Mouse (Mus musculus): ENCODE results near the gene Dhcr7.
A peak's percentile ranks its signal among the peaks of the same experiment; 100 is the strongest.

Dhcr7 gene

DNA sequence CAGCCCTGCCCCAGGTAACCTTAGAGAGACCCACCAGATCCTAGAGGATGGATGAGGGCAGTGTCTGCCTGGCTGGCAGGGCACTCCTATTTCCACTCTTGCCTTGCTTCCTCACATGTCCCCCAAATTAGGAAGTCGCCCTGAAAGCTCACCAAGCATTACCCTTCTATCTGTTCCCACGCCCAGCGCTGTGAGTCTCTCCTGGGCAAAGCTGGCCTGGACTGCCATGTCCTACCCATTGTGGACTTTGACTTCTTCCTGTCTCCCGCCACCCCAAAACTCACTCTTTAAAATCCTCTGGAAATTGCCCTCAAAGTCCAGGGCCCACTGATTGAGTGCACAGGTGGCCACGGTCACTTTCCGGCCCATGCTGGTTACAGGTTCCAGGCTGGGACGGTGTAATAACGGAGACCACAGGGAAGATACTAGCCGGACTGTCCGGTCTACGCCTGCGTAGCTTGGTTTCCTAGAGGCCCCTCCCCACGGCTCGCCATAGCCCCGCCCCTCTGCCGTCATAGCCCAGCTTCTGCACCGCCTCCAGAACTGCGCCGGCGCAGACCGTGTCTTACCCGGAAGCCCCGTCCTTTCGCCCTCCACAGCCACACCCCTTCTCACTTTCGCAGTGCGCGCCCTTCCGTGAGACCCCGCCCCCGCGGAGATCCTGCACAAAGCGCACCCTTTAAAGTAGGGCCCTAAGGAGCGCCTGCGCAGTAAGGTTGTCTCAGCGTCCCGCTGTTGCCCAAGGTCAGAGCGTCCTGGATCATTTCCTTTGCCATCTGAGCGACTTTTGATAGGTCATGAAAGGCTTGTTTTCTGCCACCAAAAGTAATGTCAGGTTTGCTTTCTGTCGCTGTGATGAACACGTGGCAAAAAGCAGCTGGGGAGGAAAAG, at the start of gene Dhcr7, which contains the start of gene Nadsyn1:
Gene Dhcr7 (plus strand): TSS at position 771 of the 891 bp plus-strand sequence.
Gene Nadsyn1 (minus strand): TSS at position 475 of the 891 bp plus-strand sequence.
- peak; percentile 98 to 100 for DNase-seq

DNA sequence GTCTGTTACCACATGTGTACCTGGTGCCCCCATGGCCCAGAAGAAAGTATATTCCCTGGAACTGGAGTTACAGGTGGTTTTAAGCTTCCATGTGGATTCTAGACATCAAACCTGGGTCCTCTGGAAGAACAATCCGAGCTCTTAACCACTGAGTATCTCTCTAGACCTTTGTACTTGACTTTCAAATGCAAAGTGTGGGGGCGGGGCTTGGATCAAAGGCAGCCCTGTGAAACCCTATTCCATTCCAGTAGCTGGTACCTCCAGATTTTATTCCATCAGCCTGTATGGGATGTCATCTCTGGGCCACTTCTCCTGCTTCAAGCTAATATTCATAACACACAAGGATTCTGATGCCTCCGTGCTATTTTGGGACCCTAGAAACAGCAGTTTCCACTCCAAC, 46.8 kb upstream of the Dhcr7 start:
- no peak for DNase-seq

DNA sequence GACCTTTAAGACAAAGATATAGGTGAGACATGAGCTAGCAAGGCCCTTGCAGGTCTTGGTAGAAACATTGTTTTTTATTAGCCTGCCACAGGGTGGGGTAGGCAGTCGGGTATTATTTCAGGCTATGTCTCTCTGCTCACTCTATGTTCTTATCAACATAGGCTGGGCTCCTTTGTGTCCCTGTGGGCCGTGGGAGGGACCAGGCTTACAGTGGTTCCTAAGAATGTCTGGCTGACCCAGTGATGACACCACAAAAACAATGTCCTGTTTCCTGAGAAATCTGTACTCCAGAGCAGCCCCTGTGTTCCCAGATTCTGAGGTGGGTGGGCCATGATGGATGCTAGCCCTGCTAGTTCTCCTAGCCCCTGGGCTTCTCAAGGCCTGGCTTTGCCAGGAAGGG, 45.6 kb upstream of the Dhcr7 start:
- DNase-seq, result no peak

DNA sequence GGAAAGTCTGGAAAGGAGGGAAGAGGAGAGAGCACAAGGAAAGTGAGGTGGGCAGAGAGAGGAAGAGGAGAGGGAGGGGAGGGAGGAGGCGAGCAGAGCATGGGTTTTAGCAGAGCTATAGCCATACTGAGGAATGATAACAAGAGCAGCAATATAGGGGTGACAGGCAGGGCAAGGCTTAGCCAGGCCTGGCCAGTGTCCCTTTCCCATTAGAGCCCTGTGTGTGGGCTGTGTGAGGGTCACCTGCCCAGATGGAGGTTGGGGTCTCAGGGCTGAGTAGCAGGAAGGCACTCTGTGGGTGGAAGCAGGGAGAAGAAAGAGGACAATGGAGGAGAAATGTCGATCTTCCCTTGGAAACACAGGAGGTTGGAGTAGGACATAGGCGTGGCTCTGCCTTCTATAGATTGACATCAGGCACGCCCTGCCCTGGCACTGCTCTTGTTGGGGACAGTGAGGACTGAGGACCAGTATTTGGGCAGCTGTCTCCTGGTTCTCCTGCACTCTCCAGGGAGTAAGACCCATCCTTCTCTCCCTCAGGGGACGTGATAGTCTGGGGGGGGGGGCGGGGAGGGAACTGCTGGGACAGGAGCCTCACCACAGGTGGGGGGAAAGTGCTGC, 39.5 kb upstream of the Dhcr7 start:
- no peak for DNase-seq

DNA sequence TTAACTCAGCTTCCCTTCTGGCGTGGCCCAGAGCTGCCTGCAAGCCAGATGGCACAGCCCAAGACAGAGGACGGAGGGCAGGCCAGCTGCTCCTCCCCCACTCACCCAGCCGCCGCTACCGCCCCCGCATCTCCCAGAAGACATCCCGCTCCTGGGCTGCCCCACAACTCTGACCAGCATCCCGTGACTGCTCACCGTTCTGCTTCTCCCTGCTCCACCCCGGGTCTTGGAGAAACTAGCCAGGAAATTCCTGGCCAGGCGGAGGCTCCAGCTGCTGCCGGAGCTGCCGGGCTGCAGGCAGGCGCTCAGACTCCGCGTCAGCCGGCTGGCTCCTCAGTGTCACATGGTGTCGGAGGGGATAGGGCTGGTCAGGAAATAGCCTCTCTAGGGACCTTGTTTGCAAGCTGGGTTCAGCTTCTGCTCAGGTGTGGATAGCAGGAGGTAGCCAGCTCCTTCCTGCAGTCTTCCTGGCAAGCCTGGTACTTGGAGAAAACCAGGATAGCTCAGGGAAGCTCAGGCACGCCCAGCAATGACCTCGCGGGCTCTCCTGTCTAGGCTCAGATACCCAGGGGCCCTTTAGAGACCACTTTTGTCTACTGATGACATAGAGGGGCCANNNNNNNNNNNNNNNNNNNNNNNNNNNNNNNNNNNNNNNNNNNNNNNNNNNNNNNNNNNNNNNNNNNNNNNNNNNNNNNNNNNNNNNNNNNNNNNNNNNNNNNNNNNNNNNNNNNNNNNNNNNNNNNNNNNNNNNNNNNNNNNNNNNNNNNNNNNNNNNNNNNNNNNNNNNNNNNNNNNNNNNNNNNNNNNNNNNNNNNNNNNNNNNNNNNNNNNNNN, 38.7 kb upstream of the Dhcr7 start, which contains the start of gene Mrgpre:
Gene Mrgpre (minus strand): TSS at position 505 of the 834 bp plus-strand sequence.
- peak; percentile 61 to 64 for DNase-seq

DNA sequence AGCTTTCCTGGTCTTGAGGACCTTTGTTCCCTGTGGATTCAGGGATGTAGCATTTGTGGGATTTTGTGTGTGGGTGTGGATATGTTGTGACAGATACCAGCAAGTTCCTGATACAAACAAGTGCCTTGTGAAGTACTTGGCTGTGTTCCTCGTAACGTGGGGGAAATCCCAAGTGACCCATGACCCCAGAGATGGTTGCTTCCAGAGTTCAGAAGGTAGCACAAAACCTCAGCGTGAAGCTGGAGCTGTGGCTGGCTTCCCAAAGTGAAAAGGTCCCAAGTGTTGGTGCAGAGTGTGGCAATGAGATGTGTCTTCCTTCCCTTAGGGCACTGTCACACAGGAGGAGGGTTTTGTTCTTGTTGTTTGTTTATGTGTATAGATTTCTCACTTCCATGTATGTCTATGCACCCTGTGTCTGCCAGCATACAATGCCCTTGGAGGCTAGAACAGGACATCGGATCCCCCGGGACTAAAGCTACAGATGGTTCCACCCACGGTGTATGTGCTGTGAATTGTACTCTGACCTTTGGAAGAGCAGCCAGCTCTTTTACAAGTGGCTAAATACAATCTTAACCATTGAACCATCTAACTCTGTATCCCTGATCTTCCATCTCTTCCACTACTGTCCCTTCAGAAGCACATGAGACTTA, 30.5 kb upstream of the Dhcr7 start:
- DNase-seq, result no peak

DNA sequence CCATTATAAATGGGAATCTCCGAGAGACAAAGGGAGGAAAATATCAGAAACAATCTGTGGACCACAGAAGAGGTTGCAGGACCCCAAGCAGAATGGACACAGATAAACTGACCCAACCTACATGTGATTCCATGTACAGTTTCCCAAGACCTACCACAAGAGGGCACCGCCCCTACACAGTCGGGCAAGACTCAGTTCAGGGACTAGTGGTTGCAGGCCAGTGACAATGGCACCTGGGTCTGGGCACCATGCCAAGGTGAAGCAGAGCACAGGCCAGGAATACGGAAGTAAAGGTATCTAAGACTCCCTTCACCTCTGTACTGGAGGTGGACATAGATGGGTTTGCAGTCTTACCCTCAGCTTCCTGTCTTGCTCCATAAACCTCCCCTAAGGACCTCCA, 29.8 kb upstream of the Dhcr7 start:
- DNase-seq, result peak; percentile 28 to 60

DNA sequence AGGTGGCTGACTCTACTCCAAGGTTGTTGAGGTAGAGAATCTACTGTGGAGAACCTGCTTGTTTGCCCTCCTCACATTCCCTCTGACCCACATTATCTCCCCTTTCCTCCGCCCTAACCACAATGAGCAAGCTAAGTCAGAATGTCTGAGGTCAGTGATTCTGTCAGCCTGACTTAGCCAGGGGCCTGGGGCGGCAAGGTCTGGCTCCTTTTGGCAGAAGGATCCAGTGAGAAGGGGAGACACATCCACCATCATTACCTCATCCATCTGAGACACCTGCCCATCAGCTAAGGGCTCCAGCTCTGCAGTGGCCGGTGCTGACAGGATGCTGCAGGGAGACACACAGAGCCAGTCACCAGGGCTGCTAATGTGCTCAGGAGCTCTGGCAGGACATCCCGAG, 24.2 kb upstream of the Dhcr7 start:
- DNase-seq, result no peak

DNA sequence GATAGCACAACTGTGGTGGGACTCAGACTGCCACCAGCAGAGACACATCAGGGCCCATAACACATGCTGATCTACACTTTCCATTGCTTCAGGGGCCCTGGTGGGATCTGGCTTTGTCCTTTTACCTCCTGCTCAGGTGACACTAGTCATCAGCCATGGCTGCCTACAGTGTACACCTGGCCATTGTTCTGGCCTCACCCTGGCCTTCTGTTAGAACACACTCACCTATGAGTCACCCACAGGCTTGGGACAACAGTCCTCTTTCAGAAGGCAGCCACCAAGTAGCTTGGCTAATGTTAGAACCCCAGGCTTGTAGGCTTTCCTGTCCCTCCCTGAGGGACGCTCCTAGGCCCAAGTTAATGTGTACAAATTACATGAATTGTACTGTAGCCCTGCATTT, 22.2 kb upstream of the Dhcr7 start:
- no peak for DNase-seq

DNA sequence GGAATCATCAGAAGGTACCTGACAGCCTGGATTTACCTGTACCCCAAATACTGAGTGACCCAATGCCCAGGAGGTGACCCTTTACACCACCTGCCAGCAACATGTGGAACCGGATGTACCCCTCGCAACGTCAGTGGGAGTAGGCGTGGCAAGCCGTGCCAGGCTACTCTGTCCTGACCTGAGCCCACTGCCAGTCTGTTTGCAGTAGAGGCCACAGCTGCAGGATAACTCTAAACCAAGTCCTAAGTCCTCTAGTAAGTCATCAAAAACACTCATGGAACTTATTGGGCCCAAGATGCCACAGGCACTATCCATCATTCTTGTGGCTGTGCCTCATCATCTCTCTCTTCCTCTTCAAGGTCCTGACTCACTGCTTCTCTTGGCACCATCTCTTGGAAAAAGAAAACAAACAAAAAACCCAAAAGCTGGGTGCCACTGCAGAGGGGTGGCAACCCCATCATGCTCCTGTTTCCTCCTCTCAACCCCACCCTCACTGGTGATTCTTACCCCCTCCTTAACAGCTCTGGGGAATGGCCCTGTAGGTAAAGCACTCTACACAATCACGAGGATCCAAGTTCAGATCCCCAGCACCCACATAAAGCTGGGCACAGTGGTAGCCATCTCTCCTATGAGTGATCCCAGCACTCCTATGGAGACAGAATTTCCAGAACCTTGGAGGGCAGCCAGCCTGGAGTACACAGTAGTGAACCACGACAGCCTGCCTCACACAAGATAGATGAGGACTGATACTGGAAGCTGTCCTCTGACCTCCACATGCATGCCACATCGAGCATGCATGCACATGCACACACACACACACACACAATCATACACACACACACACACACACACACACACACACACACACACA, 21.5 kb upstream of the Dhcr7 start:
- no peak for DNase-seq

DNA sequence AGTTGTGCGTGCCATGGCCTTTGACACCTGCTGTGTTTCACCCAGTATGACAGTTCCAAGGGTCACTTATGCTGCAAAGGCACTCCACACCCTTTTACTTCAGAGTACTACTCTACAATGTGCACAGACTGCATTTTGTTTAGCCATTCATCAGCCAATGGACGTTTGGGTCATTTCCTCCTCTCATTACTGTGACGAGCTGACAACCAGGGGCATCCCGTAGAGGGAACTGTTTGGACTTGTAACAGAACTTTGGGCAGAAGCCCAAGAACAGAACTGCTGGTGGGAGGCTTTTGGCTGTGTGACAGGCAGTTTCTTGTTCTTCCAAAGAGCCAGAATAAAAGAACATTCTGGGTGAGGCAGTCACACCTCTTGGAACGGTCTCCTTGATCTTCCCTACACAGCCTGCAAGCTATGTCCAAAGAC, 17.7 kb upstream of the Dhcr7 start:
- DNase-seq, result no peak

DNA sequence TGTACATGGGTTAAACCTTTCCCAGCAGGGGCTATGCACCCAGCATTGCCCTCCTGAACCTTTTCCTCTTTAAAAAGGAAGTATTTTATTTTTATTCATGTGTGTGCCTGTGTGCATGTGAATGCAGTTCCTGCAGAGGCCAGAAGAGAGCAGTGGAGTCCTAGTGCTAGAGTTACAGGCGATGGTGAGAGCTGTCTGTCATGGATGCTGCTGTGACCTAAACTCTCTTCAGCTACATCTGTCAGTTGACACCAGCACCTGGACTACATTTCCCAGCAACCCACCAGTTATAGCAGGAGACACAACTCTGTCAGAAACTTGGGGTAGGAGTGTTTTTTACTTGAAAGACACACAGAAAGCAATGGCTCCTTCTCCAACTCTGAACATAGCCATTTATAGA, 14.0 kb upstream of the Dhcr7 start:
- no peak for DNase-seq

DNA sequence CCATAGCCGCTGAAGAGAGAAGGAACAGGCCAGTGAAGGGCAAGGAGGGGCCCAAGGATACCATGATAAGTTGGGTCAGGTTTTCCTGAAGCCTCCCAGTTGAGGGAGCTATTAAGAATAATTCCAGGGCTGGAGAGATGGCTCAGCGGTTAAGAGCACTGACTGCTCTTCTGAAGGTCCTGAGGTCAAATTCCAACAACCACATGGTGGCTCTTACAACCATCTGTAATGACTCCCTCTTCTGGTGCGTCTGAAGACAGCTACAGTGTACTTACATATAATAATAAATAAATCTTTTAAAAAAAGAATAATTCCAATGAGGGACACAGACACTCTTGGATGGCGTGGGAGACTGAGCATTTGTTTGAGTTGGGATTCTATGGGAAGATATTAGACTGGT, 3.7 kb upstream of the Dhcr7 start:
- no peak for DNase-seq

DNA sequence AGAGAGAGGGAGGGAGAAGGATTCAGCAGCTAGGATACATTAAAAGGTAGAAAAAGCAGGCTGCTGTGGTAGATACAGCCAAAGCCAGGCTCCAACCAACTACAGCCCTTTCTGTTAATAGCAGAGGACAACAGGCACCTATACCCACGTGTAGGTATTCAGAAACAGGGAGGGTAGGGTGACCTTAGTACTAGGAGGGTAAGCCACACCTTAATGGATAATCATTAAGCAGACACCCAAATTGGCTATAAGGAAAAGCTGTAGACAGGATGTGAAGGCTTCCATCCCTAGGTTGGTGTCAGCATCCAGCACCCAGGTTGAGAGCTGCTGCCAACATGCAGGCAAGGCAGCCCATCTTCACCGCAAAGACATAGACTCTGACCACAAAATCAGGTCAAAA, 1.7 kb upstream of the Dhcr7 start:
- DNase-seq, result no peak

DNA sequence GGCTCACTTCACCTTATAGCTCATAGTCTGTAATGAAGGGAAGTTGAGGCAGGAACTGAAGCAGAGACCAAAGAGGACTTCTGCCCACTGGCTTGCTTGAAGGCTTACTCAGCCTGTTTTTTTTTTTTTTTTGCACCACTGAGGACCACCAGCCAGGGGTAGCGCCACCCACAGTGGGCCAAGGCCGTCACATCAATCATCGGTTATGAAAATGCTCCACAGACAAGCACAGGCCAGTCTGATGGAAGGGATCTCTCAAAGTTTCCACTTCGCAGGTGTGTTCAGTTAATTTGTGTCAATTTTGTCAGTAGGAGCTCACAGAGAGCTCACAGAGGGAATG, 291 bp downstream of the Dhcr7 start:
- no peak for DNase-seq

DNA sequence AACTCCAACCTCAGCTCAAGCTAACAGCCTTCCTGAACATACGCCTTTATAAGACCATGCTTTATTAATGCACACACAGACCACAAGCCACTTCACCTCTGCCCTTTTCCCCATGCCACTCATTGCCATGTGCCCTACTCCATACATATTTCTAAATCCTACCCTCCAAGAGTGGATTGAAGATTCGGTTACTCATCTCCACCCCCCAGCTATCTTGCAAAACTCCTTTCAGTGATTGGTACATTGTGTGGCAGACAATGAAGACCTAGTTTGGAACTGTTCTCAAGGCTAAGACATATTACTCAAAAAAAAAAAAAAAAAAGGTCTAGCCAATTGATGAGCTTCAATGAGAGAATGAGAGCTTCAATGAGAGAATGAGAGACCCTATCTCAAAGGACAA, 4.0 kb downstream of the Dhcr7 start:
- DNase-seq, result no peak

DNA sequence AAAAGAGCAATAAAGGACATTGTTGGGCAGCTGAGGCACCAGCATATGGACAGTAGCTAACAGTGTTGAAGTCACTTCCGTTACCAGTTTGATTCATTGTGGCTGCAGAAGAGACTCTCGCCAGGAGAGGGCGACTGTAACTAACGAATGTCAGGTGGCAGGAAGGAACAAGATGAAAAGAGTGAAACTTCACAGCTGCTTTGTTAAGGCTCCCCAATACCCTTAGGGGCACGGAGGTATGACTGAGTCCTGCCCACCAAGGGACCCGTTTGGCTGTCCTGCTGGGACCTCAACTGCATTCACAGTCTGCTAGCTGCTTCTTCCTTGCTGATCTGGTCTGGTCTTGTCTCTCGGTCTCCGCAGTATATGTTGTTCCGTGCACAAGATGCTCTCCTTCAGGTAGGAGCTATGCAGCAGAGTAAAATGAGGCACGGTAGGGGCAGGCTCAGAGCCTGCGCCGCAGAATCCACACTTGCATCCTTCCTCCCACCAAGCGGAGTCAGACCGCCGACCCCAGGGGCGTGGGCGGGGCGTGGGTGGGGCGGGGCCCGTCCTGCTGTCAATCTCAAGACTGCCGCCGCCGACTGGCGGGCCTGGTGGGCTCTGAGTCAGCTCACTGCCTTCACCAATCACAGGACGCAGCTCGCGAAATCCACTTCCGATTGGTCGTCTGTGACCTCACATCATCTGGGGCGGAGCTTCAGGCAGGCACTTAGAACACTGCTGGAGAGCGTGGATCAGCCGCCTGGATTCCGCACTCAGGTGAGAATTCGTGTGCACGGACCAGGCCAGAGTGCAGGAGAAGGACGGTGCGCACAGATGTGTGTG, 6.8 kb downstream of the Dhcr7 start:
- DNase-seq, result peak; percentile 95 to 96

DNA sequence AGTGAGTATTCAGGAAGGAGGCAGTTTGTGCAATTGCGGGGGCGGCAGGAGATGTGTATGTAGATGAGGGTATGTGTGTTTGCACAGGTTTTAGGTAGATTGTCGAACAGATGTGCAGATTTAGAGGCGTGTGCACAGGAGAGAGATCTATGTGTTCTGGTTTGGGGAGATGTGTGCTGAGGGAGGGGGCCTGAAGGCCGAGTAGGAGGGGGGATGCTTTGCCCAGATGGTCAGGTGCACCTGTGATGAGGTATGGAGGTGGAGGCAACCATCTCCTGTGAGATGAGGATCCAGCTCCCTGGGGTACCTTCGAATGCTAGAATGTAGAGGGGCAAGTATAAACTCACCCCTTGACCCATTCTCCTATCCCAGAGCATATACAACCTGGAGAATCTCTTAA, 7.5 kb downstream of the Dhcr7 start:
- no peak for DNase-seq

DNA sequence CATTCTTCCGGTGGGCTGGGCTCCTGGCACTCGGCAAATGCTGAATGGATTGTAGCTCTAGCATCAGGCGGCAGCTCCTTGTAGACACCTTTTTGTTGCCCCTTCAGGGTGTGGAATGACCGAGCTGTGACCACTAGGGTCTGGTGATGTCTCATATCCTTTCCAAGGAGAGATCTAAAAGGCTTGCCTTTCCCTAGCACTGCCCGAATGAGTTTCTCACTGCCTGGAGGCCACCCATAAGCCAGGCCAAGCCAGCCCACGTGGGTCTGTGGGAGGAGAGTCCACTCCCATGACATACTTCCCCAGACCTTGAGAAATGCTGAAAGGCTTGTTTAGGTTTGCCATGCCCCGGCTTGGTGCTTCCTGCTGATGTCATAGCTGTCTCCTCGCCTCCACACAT, 9.3 kb downstream of the Dhcr7 start:
- no peak for DNase-seq

DNA sequence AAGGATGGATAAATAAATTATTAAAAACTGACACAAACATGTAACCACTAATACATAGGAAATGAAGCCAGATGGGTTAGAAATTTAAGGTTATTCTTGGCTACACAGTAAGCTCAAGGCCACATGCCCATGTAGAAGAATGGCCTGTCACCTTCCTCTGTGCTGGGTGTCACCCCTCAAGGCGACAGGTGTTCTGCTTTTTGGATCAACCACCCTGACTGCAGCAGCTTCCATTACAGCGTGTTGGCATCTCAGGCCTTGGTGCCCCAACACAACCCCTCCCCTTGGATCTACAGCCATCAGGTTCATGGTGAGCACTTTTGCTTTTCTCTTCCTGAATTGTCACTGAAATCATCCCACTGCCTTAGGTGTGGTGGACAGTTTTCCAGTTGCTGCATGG, 9.7 kb downstream of the Dhcr7 start:
- DNase-seq, result no peak
